Mouse (Mus musculus) embryonic fibroblast, embryonic 13.5 days (primary cell): ENCODE data around the gene Pcdh7. TPM values are rescaled to one million over a fixed set of nuclear protein-coding genes. Genes with fewer than 3 reads are reported as not detected.
"Not testable (repeated sequence)": the region's sequence is repeated elsewhere in the genome, so short reads cannot be mapped to it uniquely, and the experiment has no call there.

Experiments used
- H3K27ac ChIP-seq: 2 replicates; pipeline ENCODE4 v1.5.1; 2012; ENCODE audit warnings: low read length, control low read depth, inconsistent platforms; ENCODE audit not compliant: insufficient read depth
- H3K4me1 ChIP-seq: 2 replicates; pipeline ENCODE4 v1.6.1; 2011; ENCODE audit warnings: low read length; ENCODE audit not compliant: control insufficient read depth, insufficient read depth
- H3K4me3 ChIP-seq: 2 replicates; pipeline ENCODE4 v1.5.1; 2011; ENCODE audit warnings: mild to moderate bottlenecking, control low read depth, low read length; ENCODE audit not compliant: insufficient read depth
- CTCF ChIP-seq: IDR thresholded peaks from 2 replicates; pipeline ENCODE4 v1.5.1; 2011; ENCODE audit warnings: mild to moderate bottlenecking, control low read depth, low read length, moderate library complexity, borderline replicate concordance; ENCODE audit not compliant: insufficient read depth
- POLR2A ChIP-seq: IDR thresholded peaks from 2 replicates; pipeline ENCODE4 v1.6.1; 2011; ENCODE audit warnings: low read depth, mild to moderate bottlenecking, control low read depth, low read length, moderate library complexity
- polyA plus RNA-seq: library from polyadenylated mRNA; stranded (reverse); fragments of >200 nt; gene quantifications from 2 replicates; pipeline ENCODE4 v1.2.4, GENCODE M21; 2011; ENCODE audit warnings: low read depth; ENCODE audit not compliant: missing spikeins, insufficient read length

Gene Pcdh7
- polyA plus RNA-seq, 1 experiment: 63.8 TPM

DNA sequence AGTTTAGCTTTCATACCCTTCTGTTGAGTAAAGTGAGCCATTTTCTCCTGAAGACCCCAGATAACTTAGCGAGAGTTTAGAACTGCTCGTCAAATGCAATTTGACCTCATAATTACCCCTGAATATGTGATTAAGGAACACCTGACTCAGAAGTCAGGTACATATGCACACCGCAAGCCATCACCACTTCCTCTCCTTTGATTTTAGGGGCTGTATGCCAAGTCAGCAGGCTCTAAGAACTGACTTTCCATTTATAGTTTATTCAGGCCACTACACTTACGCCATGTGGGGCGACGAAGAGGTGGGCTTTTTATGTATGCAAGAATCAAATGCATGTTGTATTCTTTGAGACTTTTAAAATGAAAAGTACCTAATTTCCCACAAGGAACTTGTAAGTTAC is 366.2 kb downstream of the Pcdh7 start:
- TF ChIP-seq CTCF (no peak), POLR2A (no peak)
- no peak overlapping the region for H3K27ac ChIP-seq

DNA sequence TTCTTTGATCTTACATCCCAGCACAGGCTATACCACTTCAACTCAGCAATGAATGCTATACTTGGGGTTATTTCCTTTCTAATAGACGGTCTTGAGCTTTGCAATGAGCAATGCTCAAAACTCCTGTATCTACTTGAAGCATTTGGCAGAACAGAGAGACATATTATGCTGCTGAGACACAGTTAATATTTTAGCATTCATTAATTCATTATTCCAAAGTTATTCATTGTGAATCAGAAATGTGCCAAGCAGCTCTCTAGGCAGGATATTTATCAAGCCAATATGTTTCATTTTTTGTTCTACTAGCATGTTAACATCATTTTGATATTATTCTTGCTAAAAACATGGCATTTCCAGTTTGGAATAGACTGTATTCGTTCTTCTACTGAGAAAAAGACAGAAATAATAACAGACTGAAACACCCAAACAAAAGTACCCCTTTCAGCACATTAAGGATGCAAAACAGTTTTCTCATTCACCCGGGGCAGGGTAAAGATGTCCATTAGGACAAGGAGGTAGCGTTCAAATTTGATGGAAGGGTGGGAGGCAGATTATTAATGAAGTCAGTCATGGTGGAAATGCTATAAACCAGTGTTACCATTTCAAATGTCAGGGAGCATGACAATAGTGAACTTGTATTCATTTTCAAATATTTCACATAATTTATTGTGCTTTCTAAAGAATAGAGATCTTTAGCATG is 391.0 kb downstream of the Pcdh7 start:
- TF ChIP-seq POLR2A (no peak), CTCF (no peak)
- H3K4me1 ChIP-seq: no peaks in the 10 kb centered on the region
- no peak overlapping the region for H3K4me3 ChIP-seq
- H3K27ac ChIP-seq: no peak overlapping the region

More for the DNA sequence above, 366.2 kb downstream of the Pcdh7 start:
- H3K4me1 ChIP-seq: no peaks in the 10 kb centered on the region
- no peak overlapping the region for H3K4me3 ChIP-seq

- TF ChIP-seq POLR2A (no peak), CTCF (no peak)
- H3K4me1 ChIP-seq: no peaks in the 10 kb centered on the region
- no peak overlapping the region for H3K27ac ChIP-seq
- H3K4me3 ChIP-seq: no peak overlapping the region
Measured at GRCm38 (mm10) chr5:58116096-58116495, 398.3 kb downstream of the Pcdh7 start.

GRCm38 (mm10) chr5:58117896-58118295 is 400.1 kb downstream of the Pcdh7 start:
- TF ChIP-seq POLR2A (no peak), CTCF (no peak)
- no peak overlapping the region for H3K27ac ChIP-seq
- H3K4me3 ChIP-seq: no peak overlapping the region
- no peaks in the 10 kb centered on the region for H3K4me1 ChIP-seq

- no peaks in the 10 kb centered on the region for H3K4me1 ChIP-seq
- H3K4me3 ChIP-seq: no peak overlapping the region
- TF ChIP-seq CTCF (no peak), POLR2A (no peak)
- no peak overlapping the region for H3K27ac ChIP-seq
Measured at GRCm38 (mm10) chr5:58118930-58119611, 401.3 kb downstream of the Pcdh7 start.

DNA sequence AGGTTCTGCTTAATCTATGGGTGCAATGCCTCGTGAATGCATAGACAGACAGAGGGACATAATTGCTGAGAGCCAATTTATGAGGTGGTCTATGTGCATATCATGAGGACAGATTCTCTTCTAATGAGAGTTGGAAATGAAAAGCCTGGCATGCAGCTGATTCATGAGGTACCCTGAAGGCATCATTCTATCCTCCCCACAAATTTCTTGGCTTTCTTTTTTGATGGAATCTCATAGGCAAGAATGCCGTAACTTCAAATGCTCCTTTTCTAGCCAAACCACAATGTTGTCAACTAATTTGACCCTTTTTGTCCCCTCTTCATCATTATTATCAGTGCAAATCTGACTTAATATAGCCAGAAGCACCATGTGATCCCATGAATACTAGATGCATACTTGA is 426.1 kb downstream of the Pcdh7 start:
- TF ChIP-seq CTCF: no peak
- TF ChIP-seq POLR2A: no peak
- H3K4me1 ChIP-seq: no peaks in the 10 kb centered on the region
- no peak overlapping the region for H3K27ac ChIP-seq
- H3K4me3 ChIP-seq: no peak overlapping the region

DNA sequence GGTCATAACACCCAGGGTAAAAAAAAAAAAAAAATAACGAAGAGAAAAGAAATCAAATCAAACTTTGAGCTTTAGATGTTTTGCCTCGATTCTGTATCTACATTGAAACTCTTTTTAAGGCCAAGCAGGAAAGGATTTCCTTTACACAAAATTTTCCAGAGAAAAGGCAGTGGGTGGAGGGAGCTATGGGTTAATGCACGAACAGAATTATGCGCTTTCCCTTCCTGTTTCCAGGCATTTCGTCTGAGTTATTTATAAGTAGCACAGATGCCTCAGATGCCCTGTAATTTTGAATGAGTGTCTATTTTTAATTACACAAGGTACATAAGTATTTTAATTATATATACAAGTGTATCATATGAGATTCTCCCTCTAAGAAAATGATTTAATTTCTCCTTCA is 436.2 kb downstream of the Pcdh7 start:
- Histone ChIP-seq H3K27ac (no peak overlapping the region), H3K4me1 (no peaks in the 10 kb centered on the region), H3K4me3 (no peak overlapping the region)
- TF ChIP-seq CTCF (no peak), POLR2A (no peak)

GRCm38 (mm10) chr5:58172218-58172617 is 454.5 kb downstream of the Pcdh7 start:
- Histone ChIP-seq H3K4me1 (no peaks in the 10 kb centered on the region), H3K4me3 (no peak overlapping the region), H3K27ac (no peak overlapping the region)
- no peak for TF ChIP-seq CTCF
- no peak for TF ChIP-seq POLR2A

GRCm38 (mm10) chr5:58174335-58174734 is 456.6 kb downstream of the Pcdh7 start:
- H3K27ac ChIP-seq: peak overlapping the region; percentile 25
- not testable (repeated sequence) for H3K4me1 ChIP-seq, H3K4me3 ChIP-seq

GRCm38 (mm10) chr5:58175532-58175931 is 457.8 kb downstream of the Pcdh7 start:
- TF ChIP-seq CTCF (no peak), POLR2A (no peak)
- peak overlapping the region; percentile 42; the same call in 1 of the 2 replicates for H3K27ac ChIP-seq
- H3K4me3 ChIP-seq: no peak overlapping the region
- H3K4me1 ChIP-seq: no peaks in the 10 kb centered on the region
